Comparison of ENCODE assay signal across 13 mouse cellular contexts in the genomic region with DNA sequence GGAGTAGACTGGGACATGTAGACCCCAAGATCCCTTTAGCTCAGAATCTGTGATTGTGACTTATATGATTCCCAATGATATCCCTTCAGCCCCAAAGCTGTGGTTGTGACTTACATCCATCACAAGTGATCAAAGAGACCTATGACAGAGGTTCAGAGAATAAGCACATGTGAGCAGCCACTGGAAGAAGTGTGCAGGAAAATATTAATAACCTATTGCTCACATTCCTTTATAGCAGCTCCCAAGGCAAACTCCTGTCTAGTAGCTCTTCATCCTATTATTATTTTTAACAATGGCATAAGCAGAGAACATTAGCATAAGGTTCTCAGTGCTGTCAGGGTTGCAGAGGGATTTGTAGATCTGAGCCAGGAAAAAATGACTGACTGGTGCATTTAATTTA.
"Had no signal": no experiment of that assay in that cellular context is flagged by ENCODE, and none has a peak within 500 bp of the region (broad histone marks: within the 10 kb centered on the region; RNA-seq: fewer than 3 reads in every experiment).

No protein-coding gene starts in this region.

- H3K27me3 ChIP-seq: kidney, embryonic 15.5 days; limb, embryonic 13.5 days; neural tube, embryonic 12.5 days had no signal

- ATAC-seq: intestine, embryonic 16.5 days had no signal

- DNase-seq: kidney, adult 2 months; kidney, postnatal 14 days; left cerebral cortex, postnatal 4 days; lung, adult 18-20 months; spleen, adult 18-20 months; thymus, adult 18-20 months; thymus, postnatal 25 days had no signal

- H3K4me2 ChIP-seq: kidney, embryonic 15.5 days; limb, embryonic 13.5 days; neural tube, embryonic 12.5 days had no signal

- H3K4me1 ChIP-seq: kidney, embryonic 15.5 days; limb, embryonic 13.5 days; neural tube, embryonic 12.5 days had no signal

- H3K9ac ChIP-seq: kidney, embryonic 15.5 days; limb, embryonic 13.5 days; liver, embryonic 14.5 days; neural tube, embryonic 12.5 days had no signal

- H3K4me3 ChIP-seq: kidney, embryonic 15.5 days; limb, embryonic 13.5 days; myocyte; neural tube, embryonic 12.5 days had no signal

- H3K27ac ChIP-seq: kidney, embryonic 15.5 days; limb, embryonic 13.5 days; liver, embryonic 14.5 days; neural tube, embryonic 12.5 days had no signal

- H3K9me3 ChIP-seq: kidney, embryonic 15.5 days; limb, embryonic 13.5 days; neural tube, embryonic 12.5 days had no signal

- H3K36me3 ChIP-seq: kidney, embryonic 15.5 days; limb, embryonic 13.5 days; neural tube, embryonic 12.5 days had no signal
